Mouse (Mus musculus) cerebellum, adult 2 months (tissue): ENCODE data around the gene Smad3.

ENCODE experiments used
- CTCF ChIP-seq: fragments of 200-500 bp; IDR thresholded peaks from 2 replicates; pipeline ENCODE4 v1.5.1; 2011; ENCODE audit warnings: low read depth, mild to moderate bottlenecking, control low read depth, low read length, moderate library complexity, borderline replicate concordance; ENCODE audit not compliant: insufficient read depth
- POLR2A ChIP-seq: fragments of 200-500 bp; IDR thresholded peaks from 2 replicates; pipeline ENCODE4 v1.6.1; 2011; ENCODE audit warnings: low read length, control low read depth, borderline replicate concordance; ENCODE audit not compliant: insufficient read depth

DNA sequence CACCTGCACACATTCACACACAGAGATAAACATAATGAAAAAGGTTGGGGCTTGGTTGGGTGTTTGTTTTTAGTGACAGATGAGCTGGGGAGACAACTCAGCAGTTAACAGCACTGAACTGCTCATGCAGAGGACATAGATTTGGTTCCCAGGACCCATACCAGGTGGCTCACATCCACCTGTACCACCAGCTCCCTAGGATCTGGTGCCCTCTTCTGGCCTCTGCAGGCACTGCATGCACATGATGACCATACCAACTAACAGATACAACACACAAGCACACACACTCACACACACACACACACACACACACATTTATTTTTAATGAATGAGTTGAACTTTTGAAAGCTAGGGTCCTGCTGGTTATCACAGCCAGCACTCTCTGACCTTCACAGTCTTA, 48.5 kb downstream of the Smad3 start:
- TF ChIP-seq POLR2A, result no peak
- TF ChIP-seq CTCF, result peak; percentile 30; the same call in 1 of the 2 replicates
